Mouse (Mus musculus) pancreas, adult 10 weeks (tissue): ENCODE measurements around the gene Vmn1r236. TPM values are rescaled to one million over a fixed set of nuclear protein-coding genes. Genes with fewer than 3 reads are reported as not detected.

Experiments
- polyA plus RNA-seq: library from polyadenylated mRNA; stranded (reverse); fragments of 350-450 nt; fragmentation: Illumina TruSeq; extraction: RNeasy Lipid Tissue Mini Kit (QIAGEN cat#74804); gene quantifications from one replicate; pipeline ENCODE4 v1.2.3, GENCODE M21; 2015; ENCODE audit warnings: low read depth, low replicate concordance; ENCODE audit not compliant: insufficient read depth

Gene Vmn1r236
- not detected for polyA plus RNA-seq

DNA sequence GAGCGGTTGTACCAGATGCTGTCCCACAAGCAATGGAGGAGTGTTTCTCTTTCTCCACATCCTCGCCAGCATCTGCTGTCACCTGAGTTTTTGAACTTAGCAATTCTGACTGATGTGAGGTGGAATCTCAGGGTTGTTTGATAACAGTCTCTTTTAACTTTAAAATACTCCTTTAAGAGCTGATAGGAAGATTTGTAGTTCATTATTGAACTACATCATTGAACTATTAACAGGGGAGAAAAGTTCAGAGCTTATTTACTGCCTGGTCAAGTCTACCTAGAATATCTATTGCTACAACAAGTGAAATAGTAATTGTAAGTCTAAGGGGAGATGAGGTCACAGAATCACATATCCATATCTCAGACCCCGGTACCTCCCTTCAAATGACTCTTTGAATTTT is at the start of gene Vmn1r236:
Gene Vmn1r236, plus strand, starts transcription at position 301 of the 400 bp plus-strand sequence.

GRCm38 (mm10) chr17:21256111-21256510 is 26.6 kb upstream of the Vmn1r236 start, which contains the start of gene Vmn1r235:
Gene Vmn1r235, plus strand, starts transcription at chr17:21256411.

DNA sequence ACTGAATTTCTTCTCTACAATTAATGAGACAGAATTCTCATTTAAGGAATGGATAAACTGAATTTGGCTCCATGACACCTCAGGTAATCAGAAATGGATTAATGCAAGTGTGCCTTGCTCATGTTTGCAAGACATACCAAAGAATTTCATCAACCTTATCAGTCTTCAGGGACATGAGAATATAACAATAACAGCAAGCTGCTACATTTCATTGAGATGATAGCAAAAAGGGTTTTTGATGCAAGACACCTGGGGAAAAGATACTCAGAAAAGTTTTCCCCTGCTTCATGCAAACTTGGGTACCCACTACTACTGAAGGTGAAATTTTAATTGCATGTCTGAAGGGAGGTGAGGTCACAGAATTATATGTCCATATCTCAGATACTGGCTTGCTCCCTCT is 28.8 kb downstream of the Vmn1r236 start, which contains the start of gene Vmn1r237:
Gene Vmn1r237, plus strand, starts transcription at position 301 of the 400 bp plus-strand sequence.

Other genes starting within 250 kb of the Vmn1r236 start
- gene Vmn1r234, start 56.9 kb upstream of the Vmn1r236 start, polyA plus RNA-seq: not detected
- gene Vmn1r235, start 26.5 kb upstream of the Vmn1r236 start, polyA plus RNA-seq: not detected
- gene Vmn1r237, start 28.9 kb downstream of the Vmn1r236 start, polyA plus RNA-seq: not detected
- gene Zfp677, start 100.8 kb downstream of the Vmn1r236 start, polyA plus RNA-seq: 0.55 TPM
- 1.6 TPM for gene Zfp54, start 140.3 kb downstream of the Vmn1r236 start, polyA plus RNA-seq
- 2.3 TPM for gene Zfp51, start 167.4 kb downstream of the Vmn1r236 start, polyA plus RNA-seq
- 1.6 TPM for gene Zfp53, start 206.1 kb downstream of the Vmn1r236 start, polyA plus RNA-seq